14 mouse cellular contexts compared by ENCODE assay signal in genomic region chr5:115266787-115267468, GRCm38 (mm10). TPM values are rescaled to one million over a fixed set of nuclear protein-coding genes. Genes with fewer than 3 reads are reported as not detected.
DNase-seq lines count a peak whose midpoint lies in the region; ATAC-seq and TF ChIP-seq lines count a peak whose summit lies in the region.
"Had no signal": no experiment of that assay in that cellular context is flagged by ENCODE, and none has a peak within 500 bp of the region (broad histone marks: within the 10 kb centered on the region; RNA-seq: fewer than 3 reads in every experiment).

No protein-coding gene starts in this region.

- TF ChIP-seq CTCF in kidney, adult 2 months (conservative IDR thresholded peaks at IDR 0.05; ENCODE audit: insufficient read depth, insufficient read length, low read depth, low read length): no peak

- no peaks in the 10 kb centered on the region for H3K27me3 ChIP-seq in kidney, embryonic 15.5 days
- H3K27me3 ChIP-seq in heart, embryonic 15.5 days: no peaks in the 10 kb centered on the region
- H3K27me3 ChIP-seq in megakaryocyte, embryonic 14.5 days (replicated peaks): no peaks in the 10 kb centered on the region
- H3K27me3 ChIP-seq in kidney, adult 2 months (replicated peaks; ENCODE audit: control insufficient read depth, insufficient read depth, low read length): no peaks in the 10 kb centered on the region
- H3K27me3 ChIP-seq: CH12.LX had no signal

- H3K9me3 ChIP-seq in kidney, embryonic 15.5 days (replicated peaks): no peaks in the 10 kb centered on the region
- no peaks in the 10 kb centered on the region for H3K9me3 ChIP-seq in heart, embryonic 15.5 days (replicated peaks)
- H3K9me3 ChIP-seq in megakaryocyte, embryonic 14.5 days: no peaks in the 10 kb centered on the region

- ATAC-seq in kidney, embryonic 15.5 days (replicated peaks; ENCODE audit: low FRiP score): peak; percentile 58; the same call in 1 of the 2 replicates
- ATAC-seq in heart, embryonic 15.5 days (replicated peaks; ENCODE audit: insufficient number of reproducible peaks, insufficient read depth, low FRiP score, low read depth): no peak

- H3K4me2 ChIP-seq in kidney, embryonic 15.5 days: no peak overlapping the region
- H3K4me2 ChIP-seq in heart, embryonic 15.5 days: peak overlapping the region; percentile 31

- H3K4me1 ChIP-seq in kidney, embryonic 15.5 days: peaks cover 48% of the 10 kb centered on the region
- H3K4me1 ChIP-seq in brown adipose tissue, adult 24 weeks (ENCODE audit: control insufficient read depth, insufficient read depth, insufficient read length, low read length): peaks cover 25% of the 10 kb centered on the region
- H3K4me1 ChIP-seq in heart, embryonic 15.5 days (replicated peaks): peaks cover 60% of the 10 kb centered on the region
- H3K4me1 ChIP-seq in megakaryocyte, embryonic 14.5 days: peaks cover 85% of the 10 kb centered on the region
- H3K4me1 ChIP-seq in kidney, adult 2 months (ENCODE audit: control insufficient read depth, insufficient read depth, low read length): peaks cover 48% of the 10 kb centered on the region

- 75% methylated on average over 8 of the region's 8 CpGs for WGBS in kidney, embryonic 15.5 days
- 45% methylated on average over 8 of the region's 8 CpGs for WGBS in heart, embryonic 15.5 days
- WGBS in kidney, adult 2 months: 64% methylated on average over 8 of the region's 8 CpGs

- no peak overlapping the region for H3K9ac ChIP-seq in kidney, embryonic 15.5 days
- H3K9ac ChIP-seq in heart, embryonic 15.5 days: no peak overlapping the region

- H3K36me3 ChIP-seq in kidney, embryonic 15.5 days: peaks cover 56% of the 10 kb centered on the region
- H3K36me3 ChIP-seq in heart, embryonic 15.5 days: 0 out of 2 replicates have a peak, but pooled peaks cover 8% of the 10 kb centered on the region
- H3K36me3 ChIP-seq in megakaryocyte, embryonic 14.5 days (replicated peaks; ENCODE audit: low read length): peaks cover 70% of the 10 kb centered on the region
- H3K36me3 ChIP-seq in kidney, adult 2 months (ENCODE audit: control insufficient read depth, insufficient read depth, low read length): no peaks in the 10 kb centered on the region

- TF ChIP-seq POLR2A in kidney, adult 2 months (IDR thresholded peaks at IDR 0.05; ENCODE audit: low read depth, low read length): no peak

- no peak overlapping the region for H3K4me3 ChIP-seq in kidney, embryonic 15.5 days (replicated peaks)
- H3K4me3 ChIP-seq in brown adipose tissue, adult 24 weeks (ENCODE audit: insufficient read depth, low read depth, low read length): no peak overlapping the region
- H3K4me3 ChIP-seq in heart, embryonic 15.5 days: peak overlapping the region; percentile 1; the same call in 1 of the 2 replicates
- H3K4me3 ChIP-seq in megakaryocyte, embryonic 14.5 days (replicated peaks): peak overlapping the region; percentile 88
- no peak overlapping the region for H3K4me3 ChIP-seq in kidney, adult 2 months (ENCODE audit: insufficient read depth, low read depth, low read length)

- H3K27ac ChIP-seq in kidney, embryonic 15.5 days: no peak overlapping the region
- peak overlapping the region; percentile 29 for H3K27ac ChIP-seq in brown adipose tissue, adult 24 weeks (replicated peaks; ENCODE audit: low read depth, low read length)
- peak overlapping the region; percentile 45 for H3K27ac ChIP-seq in heart, embryonic 15.5 days
- no peak overlapping the region for H3K27ac ChIP-seq in kidney, adult 2 months (ENCODE audit: insufficient read depth, low read depth, low read length)

- no peak for DNase-seq in kidney, adult 18-20 months
- no peak for DNase-seq in kidney, adult 2 months
- DNase-seq in embryo, embryonic 10 days (ENCODE audit: low spot score): no peak
- DNase-seq in adrenal gland, postnatal 14 days: no peak
- DNase-seq: cerebellum, adult 9-11 months; gastrocnemius, postnatal 36 days; kidney, adult 11 months; layer of hippocampus, adult 9-11 months; thymus, adult 18-20 months had no signal

RNA-seq across cellular contexts. Expression of gene Rnf10, which starts 5.8 kb away (rescaled TPM):
- 134 and 142 TPM in 2 replicates for polyA plus RNA-seq in kidney, embryonic 15.5 days (2015; fragmentation: Nextera tagmentation; extraction: Ambion mirVana)
- polyA plus RNA-seq in brown adipose tissue, adult 24 weeks (2012; ENCODE audit: insufficient read depth, insufficient read length, missing spikeins): 122 and 124 TPM in 2 replicates
- polyA plus RNA-seq in heart, embryonic 15.5 days (2015; fragmentation: Nextera tagmentation; extraction: Ambion mirVana): 131 and 156 TPM in 2 replicates
- 127 and 382 TPM in 2 replicates for polyA plus RNA-seq in megakaryocyte, embryonic 14.5 days (2012; ENCODE audit: insufficient read depth, low replicate concordance)
- polyA plus RNA-seq in kidney, adult 2 months (2012; rRNA removed): 129 and 144 TPM in 2 replicates
- 259 and 262 TPM in 2 replicates for total RNA-seq in adrenal gland, postnatal 14 days (2021)

RNA-seq across cellular contexts. Expression of gene Coq5, which starts 12.5 kb away (rescaled TPM):
- polyA plus RNA-seq in kidney, embryonic 15.5 days (2015; fragmentation: Nextera tagmentation; extraction: Ambion mirVana): 51.0 and 51.2 TPM in 2 replicates
- polyA plus RNA-seq in brown adipose tissue, adult 24 weeks (2012; ENCODE audit: insufficient read depth, insufficient read length, missing spikeins): 95.7 and 103 TPM in 2 replicates
- 72.3 and 83.3 TPM in 2 replicates for polyA plus RNA-seq in heart, embryonic 15.5 days (2015; fragmentation: Nextera tagmentation; extraction: Ambion mirVana)
- polyA plus RNA-seq in megakaryocyte, embryonic 14.5 days (2012; ENCODE audit: insufficient read depth, low replicate concordance): 8.3 and 12.6 TPM in 2 replicates
- 19.5 and 25.1 TPM in 2 replicates for polyA plus RNA-seq in kidney, adult 2 months (2012; rRNA removed)
- 80.4 and 83.1 TPM in 2 replicates for total RNA-seq in adrenal gland, postnatal 14 days (2021)

RNA-seq across cellular contexts. Expression of gene Pop5, which starts 31.3 kb away (rescaled TPM):
- 114 and 123 TPM in 2 replicates for polyA plus RNA-seq in kidney, embryonic 15.5 days (2015; fragmentation: Nextera tagmentation; extraction: Ambion mirVana)
- 187 and 188 TPM in 2 replicates for polyA plus RNA-seq in brown adipose tissue, adult 24 weeks (2012; ENCODE audit: insufficient read depth, insufficient read length, missing spikeins)
- polyA plus RNA-seq in heart, embryonic 15.5 days (2015; fragmentation: Nextera tagmentation; extraction: Ambion mirVana): 56.2 and 60.3 TPM in 2 replicates
- 51.5 and 56.1 TPM in 2 replicates for polyA plus RNA-seq in megakaryocyte, embryonic 14.5 days (2012; ENCODE audit: insufficient read depth, low replicate concordance)
- polyA plus RNA-seq in kidney, adult 2 months (2012; rRNA removed): 132 and 160 TPM in 2 replicates
- 92.6 and 92.9 TPM in 2 replicates for total RNA-seq in adrenal gland, postnatal 14 days (2021)

RNA-seq across cellular contexts. Expression of gene Dynll1, which starts 33.9 kb away (rescaled TPM):
- 1,617 and 1,807 TPM in 2 replicates for polyA plus RNA-seq in kidney, embryonic 15.5 days (2015; fragmentation: Nextera tagmentation; extraction: Ambion mirVana)
- 93.6 and 365 TPM in 2 replicates for polyA plus RNA-seq in brown adipose tissue, adult 24 weeks (2012; ENCODE audit: insufficient read depth, insufficient read length, missing spikeins)
- polyA plus RNA-seq in heart, embryonic 15.5 days (2015; fragmentation: Nextera tagmentation; extraction: Ambion mirVana): 1,079 and 1,146 TPM in 2 replicates
- polyA plus RNA-seq in megakaryocyte, embryonic 14.5 days (2012; ENCODE audit: insufficient read depth, low replicate concordance): 552 and 565 TPM in 2 replicates
- 108 and 129 TPM in 2 replicates for polyA plus RNA-seq in kidney, adult 2 months (2012; rRNA removed)
- total RNA-seq in adrenal gland, postnatal 14 days (2021): 283 and 320 TPM in 2 replicates

Comparison
In these comparisons a context has a peak if more than half of its experiments do, and no peak if none do; other contexts are left out.
1. H3K27ac ChIP-seq: peak in brown adipose tissue, adult 24 weeks (single experiment) and heart, embryonic 15.5 days (single experiment); none in kidney, embryonic 15.5 days (single experiment) and kidney, adult 2 months (single experiment).
2. H3K4me3 ChIP-seq: peak in heart, embryonic 15.5 days (single experiment) and megakaryocyte, embryonic 14.5 days (single experiment); none in kidney, embryonic 15.5 days (single experiment), brown adipose tissue, adult 24 weeks (single experiment) and kidney, adult 2 months (single experiment).